Mouse (Mus musculus): ENCODE measurements around the gene Dnah12.
"Not testable (repeated sequence)": the region's sequence is repeated elsewhere in the genome, so short reads cannot be mapped to it uniquely, and the experiment has no call there.

The Dnah12 gene

GRCm38 (mm10) chr14:26890777-26891176 lies 197.7 kb downstream of the Dnah12 start:
- DNase-seq: no peak

DNA sequence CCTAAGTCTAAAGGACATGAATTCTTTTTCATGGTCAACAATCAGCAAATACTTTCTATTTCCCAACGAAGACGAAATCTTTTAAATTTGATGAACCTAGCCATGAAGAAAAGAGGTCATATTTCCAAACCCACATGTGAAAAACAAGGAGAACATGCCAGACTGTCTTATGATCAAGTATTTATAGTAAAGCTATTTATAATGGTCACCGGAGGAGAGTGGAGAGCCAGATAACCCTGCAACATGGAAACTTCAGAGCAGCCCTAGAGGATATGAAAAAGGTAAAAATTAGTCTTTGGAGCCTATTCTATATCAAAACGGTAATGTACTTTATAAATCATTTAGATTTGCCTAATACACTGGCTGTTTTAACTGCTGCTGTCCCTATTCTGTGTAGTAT lies 201.3 kb downstream of the Dnah12 start, which contains the start of gene Asb14:
Gene Asb14, plus strand, starts transcription at position 166 of the 400 bp plus-strand sequence.
- DNase-seq: no peak

DNA sequence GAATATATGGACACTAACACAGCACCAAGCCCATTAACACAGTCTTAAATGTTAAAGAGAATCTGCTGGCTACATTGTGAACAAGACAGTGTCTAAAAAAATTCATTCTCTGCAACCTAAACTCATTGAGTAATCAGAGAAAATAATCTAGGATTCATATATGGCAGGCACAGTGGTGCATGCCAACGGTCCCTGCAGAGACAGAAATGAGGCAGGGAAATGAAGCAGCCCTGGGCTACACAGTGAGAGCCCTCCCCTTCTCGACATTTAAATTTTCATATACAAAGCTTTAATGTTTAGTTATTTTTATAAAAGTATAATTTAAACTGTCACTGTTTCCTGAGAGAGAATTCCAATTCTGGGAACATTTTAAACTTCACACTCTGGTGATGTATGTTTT lies 206.4 kb downstream of the Dnah12 start:
- no peak for DNase-seq

DNA sequence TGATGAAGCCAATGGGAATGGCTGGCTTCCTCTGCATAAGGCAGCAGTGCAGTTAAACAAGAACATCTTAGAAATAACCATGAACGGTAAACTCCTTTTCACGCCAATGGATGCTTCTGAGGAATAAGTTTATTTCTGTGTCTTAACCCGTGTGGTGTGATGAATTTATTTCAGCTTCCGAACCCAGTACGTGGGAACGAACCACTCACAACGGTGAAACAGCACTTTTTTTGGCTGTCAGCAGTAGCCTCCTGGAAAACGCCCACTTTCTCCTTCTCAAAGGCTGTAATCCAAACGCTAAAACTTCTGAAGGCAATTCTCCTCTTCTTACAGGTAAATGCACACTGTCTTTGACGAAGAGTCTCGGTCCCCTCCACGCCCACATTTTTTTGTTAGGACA lies 207.8 kb downstream of the Dnah12 start:
- DNase-seq: no peak

GRCm38 (mm10) chr14:26907401-26907800 lies 214.3 kb downstream of the Dnah12 start:
- no peak for DNase-seq

GRCm38 (mm10) chr14:26910461-26910860 lies 217.4 kb downstream of the Dnah12 start:
- not testable (repeated sequence) for DNase-seq

GRCm38 (mm10) chr14:26911201-26911600 lies 218.1 kb downstream of the Dnah12 start:
- no peak for DNase-seq

DNA sequence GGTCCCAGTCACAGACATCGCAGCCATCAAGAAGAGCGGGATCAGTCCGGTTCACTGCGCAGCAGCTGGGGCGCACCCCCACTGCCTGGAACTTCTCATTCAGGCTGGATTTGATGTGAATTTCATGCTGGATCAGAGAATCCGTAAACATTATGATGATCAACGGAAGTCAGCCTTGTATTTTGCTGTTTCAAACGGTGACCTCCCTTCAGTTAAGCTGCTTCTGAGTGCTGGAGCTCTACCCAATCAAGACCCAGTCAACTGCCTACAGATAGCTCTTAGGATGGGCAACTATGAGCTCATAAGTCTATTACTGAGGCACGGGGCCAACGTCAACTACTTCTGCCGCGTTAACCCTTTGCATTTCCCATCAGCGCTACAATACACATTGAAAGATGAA lies 218.8 kb downstream of the Dnah12 start:
- DNase-seq: no peak

DNA sequence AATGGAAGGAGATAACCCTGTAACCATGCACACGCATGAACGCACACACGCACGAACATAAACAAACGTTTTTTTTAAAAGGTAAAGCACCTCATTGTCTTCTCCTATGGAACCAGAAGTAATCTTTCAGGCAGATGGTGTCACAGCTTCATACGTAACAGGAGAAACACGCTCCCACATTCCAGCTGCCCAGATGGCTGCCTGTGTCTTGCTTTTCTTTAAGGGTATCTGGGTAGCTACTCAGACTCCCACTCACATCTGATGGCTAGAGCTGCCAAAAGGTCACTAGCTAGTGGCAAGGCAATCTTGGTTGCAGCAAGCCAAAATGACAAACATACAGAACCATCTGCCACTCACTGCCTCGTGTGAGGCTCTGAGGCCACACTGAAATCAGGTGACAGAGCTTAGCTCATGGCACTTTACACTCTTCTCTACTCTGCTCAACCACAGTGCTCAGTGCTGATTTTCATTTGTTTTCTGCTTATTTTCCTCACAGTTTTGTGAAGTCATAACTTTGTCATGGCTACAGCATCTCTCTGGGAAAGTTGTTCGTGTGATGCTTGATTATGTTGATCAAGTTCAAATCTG lies 220.7 kb downstream of the Dnah12 start:
- no peak for DNase-seq

GRCm38 (mm10) chr14:26919310-26919709 lies 226.2 kb downstream of the Dnah12 start:
- no peak for DNase-seq

- DNase-seq: no peak
Measured at GRCm38 (mm10) chr14:26923702-26924421, 230.8 kb downstream of the Dnah12 start.

- DNase-seq: no peak
Measured at GRCm38 (mm10) chr14:26934891-26935290, 241.8 kb downstream of the Dnah12 start.

DNA sequence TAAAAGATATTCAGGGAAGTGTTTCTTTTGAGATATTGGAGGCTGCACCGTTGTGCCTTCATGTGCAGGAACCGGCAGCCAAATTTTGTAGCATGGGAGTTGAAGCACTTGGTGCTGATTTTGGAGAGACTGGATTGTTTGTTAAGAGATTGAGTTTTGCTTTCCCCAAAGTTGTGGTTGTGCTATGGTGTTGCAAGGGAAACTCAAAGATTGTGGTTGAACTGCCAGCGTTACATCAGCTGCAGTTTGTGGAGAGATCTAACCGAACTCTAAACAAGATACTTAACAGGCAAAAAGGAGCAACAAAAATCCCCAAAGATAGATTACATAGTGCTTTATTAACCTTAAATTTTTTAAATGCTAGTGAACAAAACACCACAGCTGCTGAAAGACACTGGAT lies 242.5 kb downstream of the Dnah12 start:
- DNase-seq: no peak

Data from cerebellum, adult 18-20 months (tissue).